Mouse (Mus musculus) embryonic facial prominence, embryonic 10.5 days (tissue): ENCODE data around the gene Il17rc. TPM values are rescaled to one million over a fixed set of nuclear protein-coding genes. Genes with fewer than 3 reads are reported as not detected.

Experiments
- DNase-seq: peaks from one replicate; pipeline ENCODE4 v3.0.0-alpha.2; 2017; ENCODE audit warnings: low spot score
- H3K27ac ChIP-seq: fragments of 300-500 bp; sonication (generic); replicated peaks from 2 replicates; pipeline ENCODE4 v1.5.1; 2016; ENCODE audit warnings: mild to moderate bottlenecking
- H3K27me3 ChIP-seq: fragments of 300-500 bp; sonication (generic); replicated peaks from 2 replicates; pipeline ENCODE4 v1.6.1; 2016; ENCODE audit warnings: low read depth, mild to moderate bottlenecking; ENCODE audit not compliant: poor library complexity, severe bottlenecking
- H3K36me3 ChIP-seq: fragments of 300-500 bp; sonication (generic); replicated peaks from 2 replicates; pipeline ENCODE4 v1.6.1; 2016; ENCODE audit warnings: mild to moderate bottlenecking, moderate library complexity
- H3K4me1 ChIP-seq: fragments of 300-500 bp; sonication (generic); 2 replicates; pipeline ENCODE4 v1.6.1; 2016
- H3K4me3 ChIP-seq: fragments of 300-500 bp; sonication (generic); 2 replicates; pipeline ENCODE4 v1.5.1; 2016; ENCODE audit warnings: mild to moderate bottlenecking, moderate library complexity
- H3K9me3 ChIP-seq: fragments of 300-500 bp; sonication (generic); 2 replicates; pipeline ENCODE4 v1.6.1; 2016; ENCODE audit warnings: mild to moderate bottlenecking
- WGBS: fragments of 180-500 bp; shearing (Covaris S2); methylation state at CpG from one replicate; pipeline ENCODE4 v1.1.7; 2016; 5-methylcytosine and 5-hydroxymethylcytosine counted together
- polyA plus RNA-seq: library from polyadenylated mRNA; unstranded; fragments of >200 nt; fragmentation: Nextera tagmentation; extraction: Ambion mirVana; gene quantifications from 2 replicates; pipeline ENCODE4 v1.2.1, GENCODE M21; 2016

The Il17rc gene
- polyA plus RNA-seq, 1 experiment from 2014 or later, result 2.4 TPM

DNA sequence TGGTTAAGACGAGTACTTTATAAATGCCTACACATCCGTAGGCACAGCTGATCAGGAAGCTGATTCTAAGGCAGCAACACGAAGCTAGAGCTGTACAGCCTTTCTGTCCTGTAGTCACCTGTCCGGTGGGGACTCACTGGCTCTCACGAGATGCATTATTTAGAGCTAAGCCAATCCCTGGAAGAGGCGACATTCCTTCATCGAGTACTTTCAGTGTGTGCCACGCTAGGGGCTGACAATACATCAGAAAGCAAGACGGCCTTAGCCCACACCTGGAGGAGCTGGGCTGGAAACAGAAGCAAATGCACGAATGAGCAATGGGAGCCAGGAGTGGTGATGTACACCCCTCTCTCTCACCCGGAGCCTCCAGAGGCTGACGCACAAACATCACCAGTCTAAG is 34.1 kb upstream of the Il17rc start:
- Histone ChIP-seq H3K36me3 (no peaks in the 10 kb centered on the region), H3K27me3 (0 out of 2 replicates have a peak, but pooled peaks cover 8% of the 10 kb centered on the region), H3K9me3 (no peaks in the 10 kb centered on the region), H3K27ac (no peak overlapping the region), H3K4me1 (0 out of 2 replicates have a peak, but pooled peaks cover 3% of the 10 kb centered on the region), H3K4me3 (no peak overlapping the region)
- WGBS, result 81% methylated on average over 12 of the region's 12 CpGs
- DNase-seq, result no peak

DNA sequence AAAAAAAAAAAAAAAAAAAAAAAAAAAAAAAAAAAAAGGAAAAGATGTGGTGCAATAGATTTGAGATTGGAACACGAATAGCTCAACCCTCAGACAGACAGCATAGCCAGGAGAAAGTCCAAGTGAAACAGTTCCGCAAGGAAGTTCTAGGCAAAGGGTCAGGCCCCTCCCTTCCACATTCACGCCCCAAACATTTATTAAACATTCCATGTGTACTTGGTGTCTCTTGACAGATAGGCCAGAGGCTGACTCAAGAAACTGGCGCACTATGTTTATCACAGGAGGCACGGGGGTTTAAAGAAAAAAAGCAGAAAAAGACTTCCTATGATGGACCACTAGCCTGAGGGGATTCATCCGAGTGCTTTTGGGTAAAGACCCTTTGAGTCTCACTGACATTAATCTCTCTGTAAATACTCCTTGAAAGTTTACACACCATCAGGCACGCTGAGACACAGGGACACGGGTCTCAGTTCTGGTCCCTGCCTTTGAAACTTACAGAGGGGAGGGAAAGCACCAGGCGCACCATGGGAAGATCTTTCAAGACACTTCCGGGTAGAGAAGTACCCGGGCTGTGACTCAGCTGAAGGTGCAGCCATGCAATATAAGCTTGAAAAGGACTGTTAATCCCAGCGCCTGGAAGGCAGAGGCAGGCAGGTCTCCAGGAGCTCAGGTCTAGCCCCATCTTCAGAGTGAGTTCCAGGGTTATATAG is 32.4 kb upstream of the Il17rc start:
- Histone ChIP-seq H3K9me3 (no peaks in the 10 kb centered on the region), H3K4me1 (peaks cover 13% of the 10 kb centered on the region), H3K4me3 (no peak overlapping the region), H3K27me3 (0 out of 2 replicates have a peak, but pooled peaks cover 8% of the 10 kb centered on the region), H3K27ac (no peak overlapping the region), H3K36me3 (no peaks in the 10 kb centered on the region)
- 65% methylated on average over 12 of the region's 12 CpGs for WGBS
- DNase-seq, result no peak

DNA sequence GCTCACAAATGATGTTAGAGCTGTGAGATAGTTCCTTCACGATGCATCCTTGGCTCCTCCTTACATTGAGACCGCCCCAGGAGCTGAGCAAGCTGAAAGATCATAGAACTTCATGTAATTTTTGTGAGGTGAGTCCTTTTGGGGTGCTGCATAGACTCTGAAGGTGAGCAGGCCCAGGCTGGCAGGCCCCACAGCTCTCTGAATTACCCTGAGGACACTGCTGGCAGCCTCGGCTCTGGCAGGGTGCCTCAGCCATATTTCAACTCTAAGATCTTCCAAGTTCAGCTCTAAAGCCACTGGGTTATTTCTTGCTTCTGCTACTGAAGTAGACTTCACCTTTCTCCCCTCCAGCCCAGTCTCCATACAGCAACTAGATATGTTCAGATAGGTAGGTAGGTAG is 30.5 kb upstream of the Il17rc start:
- no peak for DNase-seq
- H3K27me3 ChIP-seq, result no peaks in the 10 kb centered on the region
- WGBS, result 84% methylated on average over 3 of the region's 3 CpGs
- H3K4me1 ChIP-seq, result peaks cover 13% of the 10 kb centered on the region
- peaks cover 9% of the 10 kb centered on the region for H3K36me3 ChIP-seq
- H3K27ac ChIP-seq, result no peak overlapping the region
- no peak overlapping the region for H3K4me3 ChIP-seq
- no peaks in the 10 kb centered on the region for H3K9me3 ChIP-seq

DNA sequence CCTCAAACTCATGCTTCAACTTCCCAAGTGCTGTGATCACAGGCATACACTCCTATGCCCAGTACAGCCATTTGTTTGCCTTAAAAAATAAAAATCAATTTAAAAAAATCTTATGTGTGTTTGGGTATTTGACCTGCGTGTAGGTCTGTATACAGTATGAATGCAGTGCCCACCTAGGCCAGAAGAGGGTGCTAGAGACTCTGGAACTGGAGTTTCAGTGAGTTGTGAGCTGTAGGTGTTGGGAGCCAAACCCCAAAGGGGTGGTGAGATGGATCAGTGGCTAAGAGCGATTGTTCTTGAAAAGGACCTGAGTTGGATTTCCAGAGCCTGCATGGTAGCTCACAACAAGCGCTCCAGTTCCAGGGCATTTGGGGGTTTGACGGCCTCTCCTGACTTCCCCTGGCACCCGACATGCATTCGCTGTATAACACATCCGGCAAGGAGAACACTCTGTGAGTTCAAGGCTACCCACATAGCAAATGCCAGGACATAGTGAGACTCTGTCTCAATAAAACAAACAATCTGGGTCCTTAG is 30.0 kb upstream of the Il17rc start:
- H3K27ac ChIP-seq, result no peak overlapping the region
- H3K27me3 ChIP-seq, result no peaks in the 10 kb centered on the region
- peaks cover 15% of the 10 kb centered on the region for H3K36me3 ChIP-seq
- WGBS, result 55% methylated on average over 7 of the region's 7 CpGs
- no peaks in the 10 kb centered on the region for H3K9me3 ChIP-seq
- peaks cover 13% of the 10 kb centered on the region for H3K4me1 ChIP-seq
- DNase-seq, result peak; percentile 80
- no peak overlapping the region for H3K4me3 ChIP-seq

DNA sequence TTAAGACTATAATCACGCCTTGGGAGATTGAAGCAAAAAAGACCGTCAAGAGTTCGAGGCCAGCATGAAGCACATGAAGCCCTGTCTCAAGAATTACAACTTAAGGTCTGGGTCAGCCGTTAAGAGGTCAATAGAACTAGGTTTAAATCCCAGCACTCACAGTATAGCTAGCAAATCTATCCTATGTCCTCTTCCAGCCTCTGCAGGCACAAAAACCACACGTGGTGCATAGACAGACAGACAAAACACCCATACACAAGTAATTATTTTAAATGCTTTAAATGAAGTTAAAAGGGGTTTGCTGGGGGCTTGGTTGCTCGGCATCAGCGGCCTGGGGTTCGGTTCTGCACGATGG is 29.2 kb upstream of the Il17rc start:
- no peak for DNase-seq
- Histone ChIP-seq H3K4me1 (peaks cover 13% of the 10 kb centered on the region), H3K36me3 (peaks cover 23% of the 10 kb centered on the region), H3K4me3 (peak overlapping the region; percentile 98), H3K27ac (peak overlapping the region; percentile 92), H3K27me3 (no peaks in the 10 kb centered on the region), H3K9me3 (no peaks in the 10 kb centered on the region)
- 44% methylated on average over 9 of the region's 9 CpGs for WGBS

DNA sequence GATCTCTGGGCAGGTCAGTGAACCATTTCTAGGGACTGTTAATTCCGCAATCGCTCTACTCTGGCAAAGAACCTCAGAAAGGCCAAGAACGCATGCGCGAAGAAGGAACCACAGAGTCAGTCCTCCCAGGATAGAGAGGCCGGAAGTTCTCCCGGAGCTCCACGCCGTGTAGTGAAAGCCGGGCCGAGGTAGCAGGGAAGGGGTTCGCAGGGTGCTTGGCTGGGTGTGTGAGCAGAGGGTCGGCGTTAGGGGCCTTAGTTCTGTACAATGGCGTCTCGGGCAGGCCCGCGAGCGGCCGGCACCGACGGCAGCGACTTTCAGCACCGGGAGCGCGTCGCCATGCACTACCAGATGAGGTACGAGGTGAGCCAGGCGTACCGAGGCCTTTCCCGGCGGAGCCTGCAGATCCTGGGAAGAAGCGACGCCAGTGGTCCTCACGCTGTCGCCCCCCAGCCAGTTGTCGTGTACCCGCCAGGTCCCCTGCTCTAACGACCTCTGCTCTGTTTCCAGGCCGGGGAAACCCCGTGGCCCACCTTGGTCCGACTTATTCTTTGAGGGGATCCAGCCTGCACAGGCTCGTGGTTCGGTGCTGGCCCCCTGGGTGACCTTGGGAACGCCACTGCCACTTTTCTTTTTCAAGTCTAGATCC is 28.7 kb upstream of the Il17rc start, which contains the start of gene Jagn1:
Gene Jagn1, plus strand, starts transcription at position 128 of the 649 bp plus-strand sequence.
- Histone ChIP-seq H3K27me3 (no peaks in the 10 kb centered on the region), H3K9me3 (no peaks in the 10 kb centered on the region), H3K27ac (peak within 1 kb of the TSS; percentile 92), H3K4me3 (peak within 1 kb of the TSS; percentile 98), H3K4me1 (peaks cover 13% of the 10 kb centered on the region), H3K36me3 (peaks cover 28% of the 10 kb centered on the region)
- under 1% methylated on average over 45 of the region's 45 CpGs for WGBS
- DNase-seq, result peak; percentile 93

DNA sequence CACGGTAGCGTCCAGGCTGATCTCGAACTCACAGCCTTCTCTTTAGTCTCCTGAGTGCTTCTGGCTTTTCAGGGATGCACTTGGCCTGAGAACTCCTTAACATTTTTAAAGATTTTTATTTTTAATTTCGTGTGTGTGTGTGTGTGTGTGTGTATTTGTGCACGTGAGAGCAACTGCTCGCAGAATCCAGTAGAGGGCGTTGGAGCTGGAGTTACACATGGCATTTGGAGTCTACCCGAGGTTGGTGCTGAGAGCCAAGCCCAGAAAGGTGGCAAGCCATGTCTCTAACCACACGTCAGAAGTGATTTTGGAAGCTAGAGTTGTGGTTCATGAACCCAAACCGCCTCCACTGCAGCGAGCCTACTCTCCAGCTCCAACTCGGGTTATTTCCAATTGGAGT is 28.1 kb upstream of the Il17rc start:
- WGBS, result 49% methylated on average over 12 of the region's 12 CpGs
- Histone ChIP-seq H3K4me3 (peak overlapping the region; percentile 98), H3K4me1 (peaks cover 13% of the 10 kb centered on the region), H3K27me3 (no peaks in the 10 kb centered on the region), H3K27ac (peak overlapping the region; percentile 92), H3K9me3 (no peaks in the 10 kb centered on the region), H3K36me3 (peaks cover 33% of the 10 kb centered on the region)
- DNase-seq, result peak; percentile 14

DNA sequence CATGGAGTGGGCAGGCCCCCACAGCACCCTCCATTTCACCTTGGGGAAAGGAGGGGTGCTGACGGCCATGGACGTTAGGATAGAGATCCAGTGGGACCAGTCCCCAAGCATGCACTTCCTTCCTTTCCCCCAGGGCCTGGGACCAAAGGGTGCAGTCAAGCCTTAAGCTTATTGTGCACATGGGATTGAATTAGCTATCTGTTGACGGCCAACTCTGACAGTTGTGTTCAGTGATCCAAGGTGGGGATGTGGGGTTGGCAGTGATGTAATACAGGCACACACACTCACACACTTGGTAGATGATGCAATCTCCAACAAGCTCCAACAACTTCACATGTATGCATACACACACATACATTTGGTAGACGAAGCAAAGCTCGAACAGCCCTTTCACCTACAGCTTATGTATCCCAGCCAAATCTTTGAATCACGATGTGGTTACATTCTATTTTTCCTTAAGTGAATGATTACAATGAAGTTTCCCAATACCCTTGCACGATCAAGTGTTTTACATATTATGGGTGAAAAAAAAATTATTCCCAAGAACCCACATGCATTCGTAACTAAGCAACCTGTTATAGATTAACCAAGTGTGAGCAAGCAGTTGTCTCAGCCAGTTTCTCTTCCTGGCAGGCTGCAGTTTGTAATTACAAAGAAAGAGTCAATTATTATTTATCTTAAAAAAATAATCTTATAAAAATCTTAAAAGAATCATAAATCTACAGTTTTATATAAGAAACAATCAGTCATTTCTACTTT is 26.8 kb upstream of the Il17rc start:
- peaks cover 46% of the 10 kb centered on the region for H3K36me3 ChIP-seq
- DNase-seq, result no peak
- H3K9me3 ChIP-seq, result no peaks in the 10 kb centered on the region
- H3K4me1 ChIP-seq, result peaks cover 13% of the 10 kb centered on the region
- H3K4me3 ChIP-seq, result no peak overlapping the region
- H3K27me3 ChIP-seq, result no peaks in the 10 kb centered on the region
- WGBS, result 92% methylated on average over 8 of the region's 8 CpGs
- no peak overlapping the region for H3K27ac ChIP-seq

DNA sequence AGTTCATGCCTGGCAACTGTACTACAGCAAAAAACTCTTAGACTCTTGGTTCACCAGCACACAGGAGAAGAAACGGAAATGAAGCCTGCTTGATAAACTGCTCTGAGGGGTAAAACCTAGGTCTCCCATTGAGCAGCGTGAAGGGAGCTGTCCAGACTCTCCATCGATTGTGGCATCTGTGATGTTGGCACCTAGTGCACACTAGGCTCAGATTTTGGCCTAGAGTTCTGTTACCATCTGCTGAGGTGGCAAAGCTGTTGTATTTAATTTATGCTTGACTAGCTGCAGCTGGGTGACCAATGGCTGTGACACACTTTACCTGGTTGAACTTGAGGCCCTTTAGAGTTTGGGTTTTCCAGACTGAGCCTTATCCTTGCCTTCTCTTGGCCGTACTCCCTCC is 23.6 kb upstream of the Il17rc start:
- H3K27me3 ChIP-seq, result no peaks in the 10 kb centered on the region
- DNase-seq, result no peak
- H3K4me1 ChIP-seq, result peaks cover 9% of the 10 kb centered on the region
- H3K4me3 ChIP-seq, result no peak overlapping the region
- no peak overlapping the region for H3K27ac ChIP-seq
- WGBS, result 96% methylated on average over 4 of the region's 4 CpGs
- H3K36me3 ChIP-seq, result peaks cover 50% of the 10 kb centered on the region
- no peaks in the 10 kb centered on the region for H3K9me3 ChIP-seq

DNA sequence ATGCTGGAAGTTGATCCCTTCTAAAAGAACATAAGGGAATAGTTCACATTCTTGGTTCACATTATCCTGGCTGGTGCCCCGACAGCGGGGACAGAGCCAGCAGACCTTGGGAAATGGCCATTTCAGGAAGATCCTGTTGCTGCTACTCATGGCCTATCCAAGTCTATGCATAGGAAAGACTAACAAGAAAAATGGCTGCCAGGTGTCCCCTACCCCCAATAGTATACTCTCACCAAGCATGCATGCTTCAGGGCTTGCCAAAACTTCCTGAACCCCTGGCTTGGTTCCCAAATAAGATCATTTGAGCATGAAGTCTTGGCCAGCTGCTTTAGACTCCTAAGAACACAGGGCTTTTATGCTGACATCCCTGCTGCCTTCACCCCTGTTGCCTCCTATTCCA is 19.4 kb upstream of the Il17rc start:
- no peak for DNase-seq
- H3K9me3 ChIP-seq, result no peaks in the 10 kb centered on the region
- no peak overlapping the region for H3K27ac ChIP-seq
- H3K27me3 ChIP-seq, result no peaks in the 10 kb centered on the region
- no peaks in the 10 kb centered on the region for H3K4me1 ChIP-seq
- peaks cover 29% of the 10 kb centered on the region for H3K36me3 ChIP-seq
- no peak overlapping the region for H3K4me3 ChIP-seq
- 84% methylated on average over 2 of the region's 2 CpGs for WGBS

DNA sequence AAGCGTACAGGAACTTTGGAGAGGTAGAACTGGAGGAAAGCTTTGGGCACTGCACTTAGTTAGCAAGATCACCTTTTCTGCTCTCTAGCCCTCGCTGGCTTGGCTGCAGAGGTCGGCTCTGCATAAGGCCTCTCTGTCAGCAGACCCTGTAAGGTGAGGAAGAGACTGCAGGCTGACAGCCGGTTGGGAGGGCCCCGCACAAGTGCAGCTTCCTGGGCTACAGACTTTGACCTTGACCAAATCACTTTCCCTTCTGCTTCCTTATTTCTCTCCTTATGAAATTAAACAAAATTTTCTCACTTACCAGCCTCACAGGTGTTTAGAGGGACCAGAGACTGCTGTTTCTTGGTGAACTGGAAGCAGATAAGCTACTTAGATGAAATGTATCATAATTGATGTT is 16.2 kb upstream of the Il17rc start:
- Histone ChIP-seq H3K36me3 (no peaks in the 10 kb centered on the region), H3K27me3 (no peaks in the 10 kb centered on the region), H3K4me1 (peaks cover 15% of the 10 kb centered on the region), H3K4me3 (no peak overlapping the region), H3K9me3 (no peaks in the 10 kb centered on the region), H3K27ac (no peak overlapping the region)
- WGBS, result 75% methylated on average over 5 of the region's 5 CpGs
- DNase-seq, result no peak

DNA sequence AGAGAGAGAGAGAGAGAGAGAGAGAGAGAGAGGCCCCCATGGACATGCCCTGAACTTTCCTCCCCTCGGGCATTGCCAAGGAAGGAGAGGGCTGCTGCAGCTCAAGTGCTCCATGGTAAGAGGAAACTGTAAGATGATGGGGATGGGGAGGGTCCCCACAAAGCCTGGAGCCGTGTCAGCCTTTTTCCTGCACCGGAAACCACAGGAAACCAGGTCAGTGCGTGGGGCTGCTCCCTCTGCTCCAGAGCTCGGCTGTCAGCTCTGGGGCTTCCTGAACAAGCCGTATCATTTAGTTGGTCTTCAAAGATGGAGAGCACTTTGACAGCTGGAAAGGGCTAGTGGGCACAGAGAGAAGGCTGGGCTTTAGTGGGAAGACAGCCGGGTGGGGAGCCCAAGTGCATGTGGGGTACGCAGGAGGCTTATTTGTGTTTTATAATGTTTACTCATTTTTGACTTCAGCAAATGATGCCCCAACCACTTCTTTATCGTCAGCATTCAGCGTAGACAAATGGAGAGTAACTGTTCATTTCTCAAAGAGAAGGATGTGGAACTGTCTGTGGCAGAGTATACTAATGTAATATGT is 13.2 kb upstream of the Il17rc start, which contains the start of gene Il17re:
Gene Il17re, plus strand, starts transcription at position 533 of the 583 bp plus-strand sequence.
- H3K27me3 ChIP-seq, result no peaks in the 10 kb centered on the region
- H3K36me3 ChIP-seq, result no peaks in the 10 kb centered on the region
- H3K9me3 ChIP-seq, result no peaks in the 10 kb centered on the region
- 0 out of 2 replicates have a peak within 1 kb of the TSS, but pooled peaks have one; percentile 6 for H3K27ac ChIP-seq
- no peak within 1 kb of the TSS for H3K4me3 ChIP-seq
- peaks cover 15% of the 10 kb centered on the region for H3K4me1 ChIP-seq
- WGBS, result 63% methylated on average over 10 of the region's 10 CpGs
- no peak for DNase-seq
